Mouse (Mus musculus): Measurements from ENCODE around the gene Rnf212. TPM values are rescaled to one million over a fixed set of nuclear protein-coding genes. Genes with fewer than 3 reads are reported as not detected.

Gene Rnf212
- total RNA-seq, 1 experiment from 2014 or later, result not detected

- no peak for ATAC-seq (ENCODE audit: extremely low read depth, insufficient number of reproducible peaks, low FRiP score, poor library complexity, severe bottlenecking)
Measured at GRCm38 (mm10) chr5:108680871-108681270, 93.9 kb downstream of the Rnf212 start.

- ATAC-seq (ENCODE audit: extremely low read depth, insufficient number of reproducible peaks, low FRiP score, poor library complexity, severe bottlenecking), result no peak
Measured at GRCm38 (mm10) chr5:108679909-108680308, 94.9 kb downstream of the Rnf212 start.

Other genes with a start within 250 kb of the Rnf212 start
- gene Cplx1, start 225.0 kb downstream of the Rnf212 start, total RNA-seq (2017), result not detected in 2 replicates
- gene Gak, start 145.2 kb downstream of the Rnf212 start, total RNA-seq (2017), result 169 and 179 TPM in 2 replicates
- 14.9 and 17.3 TPM in 2 replicates for gene Tmem175, start 145.2 kb downstream of the Rnf212 start, total RNA-seq (2017)
- 11.9 and 13.0 TPM in 2 replicates for gene Idua, start 114.7 kb downstream of the Rnf212 start, total RNA-seq (2017)
- 18.9 and 43.5 TPM in 2 replicates for gene Dgkq, start 105.3 kb downstream of the Rnf212 start, total RNA-seq (2017)
- 0.12 TPM in 1 of 2 replicates, not detected in the other for gene Slc26a1, start 99.4 kb downstream of the Rnf212 start, total RNA-seq (2017)
- 1.0 and 1.8 TPM in 2 replicates for gene Fgfrl1, start 82.6 kb downstream of the Rnf212 start, total RNA-seq (2017)
- gene Tmed11, start 20.4 kb upstream of the Rnf212 start, total RNA-seq (2017), result not detected in 2 replicates
- gene Vmn2r8, start 33.9 kb upstream of the Rnf212 start, total RNA-seq (2017), result 0.12 TPM in 2 replicates
- gene Vmn2r9, start 77.6 kb upstream of the Rnf212 start, total RNA-seq (2017), result 0.12 TPM in 1 of 2 replicates, not detected in the other
- gene Vmn2r10, start 231.5 kb upstream of the Rnf212 start, total RNA-seq (2017), result 0.12 TPM in 2 replicates

Measured in neutrophil, adult 5-6 weeks (primary cell).